Mouse (Mus musculus): ENCODE results near the gene Gm6793.

DNA sequence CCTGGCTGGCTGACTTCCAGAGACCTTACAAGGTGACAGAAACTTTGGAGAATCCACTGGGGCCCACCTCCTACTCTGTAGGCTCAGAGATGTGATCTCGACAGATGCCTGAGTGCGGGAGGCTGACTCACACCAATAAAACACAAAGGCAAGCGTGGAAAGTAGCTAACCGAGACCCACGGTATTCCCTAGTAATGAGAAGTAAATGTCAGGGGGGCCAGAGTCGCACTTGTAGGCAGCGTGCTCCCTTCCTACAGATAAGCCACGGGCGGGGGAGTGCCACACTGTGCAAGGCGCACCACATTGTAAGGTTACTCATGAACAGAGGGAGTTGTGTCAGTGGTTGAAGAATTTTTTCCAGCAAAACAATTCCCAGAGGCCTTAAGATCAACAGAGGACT lies 30.3 kb downstream of the Gm6793 start:
- TF ChIP-seq POLR2A (IDR thresholded peaks at IDR 0.05; ENCODE audit: insufficient read depth, low read depth, low read length), result no peak
- no peak for TF ChIP-seq CTCF (IDR thresholded peaks at IDR 0.05; ENCODE audit: insufficient read depth, low read depth, low read length)

Data from olfactory bulb, adult 2 months (tissue).